Mouse (Mus musculus) lung, postnatal 0 days (tissue): Measurements from ENCODE around the gene Nipal4.

ENCODE experiments used
- CTCF ChIP-seq: IDR thresholded peaks from 2 replicates; pipeline ENCODE4 v1.5.1; 2016; ENCODE audit warnings: antibody characterized with exemption, mild to moderate bottlenecking
- EP300 ChIP-seq: IDR thresholded peaks from 2 replicates; pipeline ENCODE4 v1.6.1; 2016; ENCODE audit warnings: antibody characterized with exemption, mild to moderate bottlenecking, control low read depth

DNA sequence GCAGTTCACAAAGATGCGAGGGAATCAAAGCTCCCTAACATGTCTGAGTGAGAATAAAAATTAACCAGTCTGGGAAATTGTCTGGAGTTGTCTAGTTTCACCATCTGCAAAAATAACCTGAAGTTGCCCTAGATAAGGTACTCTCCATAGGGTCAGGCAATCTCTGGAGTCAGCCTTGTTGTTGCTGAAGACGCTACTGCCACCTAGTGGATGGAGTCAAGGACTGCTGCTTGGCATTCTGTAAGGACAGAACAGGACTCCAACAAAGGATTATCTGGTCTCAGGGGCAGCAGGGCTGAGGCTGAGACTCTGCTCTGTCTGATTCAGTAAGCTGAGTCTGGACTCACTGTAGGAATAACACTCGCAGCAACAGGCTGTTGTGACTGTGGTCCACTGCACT, 49.0 kb upstream of the Nipal4 start:
- TF ChIP-seq CTCF (peak; percentile 99), EP300 (no peak)
